Mouse (Mus musculus): ENCODE results near the gene Trim38.

Gene Trim38

DNA sequence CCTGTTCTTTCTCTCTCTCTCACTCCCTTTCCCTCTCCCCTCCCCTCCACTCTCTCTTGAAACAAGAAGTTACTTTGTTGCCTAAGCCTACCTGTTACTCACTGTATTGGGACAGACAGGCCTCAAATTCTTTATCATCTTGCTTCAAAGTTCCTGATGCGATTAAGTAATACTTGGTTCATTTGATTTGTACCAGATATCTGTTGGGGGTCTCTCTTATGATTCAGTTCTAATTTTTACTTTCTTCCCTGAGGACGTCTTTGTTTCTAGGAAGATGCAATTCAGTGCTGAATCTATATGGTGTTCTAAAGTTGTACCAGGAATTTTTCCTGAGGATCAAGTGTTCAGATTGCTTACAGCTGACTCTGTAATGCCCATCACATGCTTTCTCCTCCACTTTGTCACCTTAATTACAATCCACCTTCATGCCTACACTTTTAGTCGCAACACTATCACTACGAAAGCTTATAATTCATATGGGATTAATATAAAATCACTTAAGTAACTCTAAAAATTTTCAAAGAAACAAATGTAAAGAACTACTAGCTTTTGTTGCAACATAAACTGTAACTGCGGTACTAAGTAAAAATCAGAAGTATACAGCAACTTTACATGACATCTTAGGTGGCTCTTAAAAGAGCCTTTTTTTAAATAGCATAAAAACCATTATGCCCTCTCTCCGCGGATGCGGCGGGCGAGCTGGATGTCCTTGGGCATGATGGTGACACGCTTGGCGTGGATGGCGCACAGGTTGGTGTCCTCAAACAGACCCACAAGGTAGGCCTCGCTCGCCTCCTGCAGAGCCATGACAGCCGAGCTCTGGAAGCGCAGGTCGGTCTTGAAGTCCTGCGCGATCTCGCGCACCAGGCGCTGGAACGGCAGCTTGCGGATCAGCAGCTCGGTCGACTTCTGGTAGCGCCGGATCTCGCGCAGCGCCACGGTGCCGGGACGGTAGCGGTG is 25.0 kb upstream of the Trim38 start:
- in situ Hi-C loops (cut with MboI; ENCODE audit: unreplicated experiment in 2 of 2) = loop anchor here (5.0 to 10.0 kb wide), 3 partner anchors 190 to 1707 kb away; partner anchors contain the start of genes Hist1h1d (in 2 of the 2), Hist1h4f (in 2 of the 2), Hist1h2ah (in 1 of the 2) and Hist1h2bk (in 1 of the 2)

DNA sequence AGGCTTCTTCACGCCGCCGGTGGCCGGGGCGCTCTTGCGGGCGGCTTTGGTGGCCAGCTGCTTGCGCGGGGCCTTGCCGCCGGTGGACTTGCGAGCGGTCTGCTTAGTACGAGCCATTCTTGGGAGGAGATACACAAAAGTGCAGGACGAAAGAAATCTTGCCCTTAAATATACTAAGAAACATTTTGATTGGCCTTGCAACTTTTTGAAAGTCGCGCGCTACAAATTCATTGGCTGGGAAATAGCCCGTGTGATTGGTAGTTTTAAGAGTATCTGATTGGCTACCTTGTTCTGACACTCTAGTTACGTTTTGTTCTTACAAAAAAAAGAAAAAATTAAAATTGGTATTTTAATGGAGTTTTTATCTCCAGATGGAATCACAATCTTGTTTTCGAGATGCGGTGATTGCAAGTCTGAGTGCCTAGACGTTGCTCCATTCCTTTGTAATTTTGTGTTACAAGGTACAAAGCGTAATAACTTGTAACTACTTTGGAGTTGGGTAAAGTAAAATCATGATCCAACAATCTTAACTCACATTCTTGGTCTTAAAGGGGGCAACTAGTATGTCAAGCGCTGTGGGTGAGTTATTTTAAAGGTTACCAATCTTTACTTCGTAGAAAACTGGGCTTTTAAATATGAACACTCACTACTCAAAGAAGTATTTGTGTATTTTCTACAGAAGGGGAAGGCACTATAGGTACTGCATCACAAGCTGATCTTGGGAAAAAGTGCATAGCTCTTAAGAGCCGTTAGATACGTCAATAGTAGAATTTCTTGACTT is 24.1 kb upstream of the Trim38 start, which contains the start of gene Hist1h3c:
TSS of gene Hist1h3c (minus strand) at position 222 of the 781 bp plus-strand sequence.
- in situ Hi-C loops (cut with MboI; ENCODE audit: unreplicated experiment in 2 of 2) = loop anchor here in 1 of 2 experiments (10.0 kb wide), 1 partner anchor 191 kb away; the partner anchor contains the start of genes Hist1h1d and Hist1h4f

DNA sequence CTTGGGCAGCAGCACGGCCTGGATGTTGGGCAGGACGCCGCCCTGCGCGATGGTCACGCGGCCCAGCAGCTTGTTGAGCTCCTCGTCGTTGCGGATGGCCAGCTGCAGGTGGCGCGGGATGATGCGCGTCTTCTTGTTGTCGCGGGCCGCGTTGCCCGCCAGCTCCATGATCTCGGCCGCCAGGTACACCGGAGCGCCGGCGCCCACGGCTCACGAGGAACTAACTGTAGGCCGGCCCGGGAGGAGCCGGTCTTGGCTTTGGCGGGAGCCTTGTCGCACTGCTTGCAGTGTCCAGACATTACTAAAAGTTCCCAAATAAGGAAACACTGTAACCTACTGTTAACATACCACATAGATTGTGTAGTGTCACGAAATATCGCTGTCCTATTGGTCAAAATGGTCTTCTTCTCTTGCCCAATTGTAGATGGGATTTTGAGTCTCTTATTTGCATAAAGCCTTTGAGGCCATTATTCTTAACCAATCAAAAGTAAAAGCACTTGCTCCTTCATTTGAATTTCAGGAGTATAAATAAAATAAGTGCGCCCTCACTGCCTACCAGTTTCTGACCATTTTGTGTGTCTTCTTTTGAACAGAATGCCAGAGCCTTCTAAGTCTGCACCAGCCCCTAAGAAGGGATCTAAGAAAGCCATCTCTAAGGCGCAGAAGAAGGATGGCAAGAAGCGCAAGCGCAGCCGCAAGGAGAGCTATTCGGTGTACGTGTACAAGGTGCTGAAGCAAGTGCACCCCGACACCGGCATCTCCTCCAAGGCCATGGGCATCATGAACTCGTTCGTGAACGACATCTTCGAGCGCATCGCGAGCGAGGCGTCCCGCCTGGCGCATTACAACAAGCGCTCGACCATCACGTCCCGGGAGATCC is 23.3 kb upstream of the Trim38 start, which contains the start of gene Hist1h2bb:
TSS of gene Hist1h2bb (plus strand) at position 534 of the 880 bp plus-strand sequence.
- in situ Hi-C loops (cut with MboI; ENCODE audit: unreplicated experiment in 2 of 2) = loop anchor here in 1 of 2 experiments (10.0 kb wide), 1 partner anchor 192 kb away; the partner anchor contains the start of genes Hist1h1d and Hist1h4f

DNA sequence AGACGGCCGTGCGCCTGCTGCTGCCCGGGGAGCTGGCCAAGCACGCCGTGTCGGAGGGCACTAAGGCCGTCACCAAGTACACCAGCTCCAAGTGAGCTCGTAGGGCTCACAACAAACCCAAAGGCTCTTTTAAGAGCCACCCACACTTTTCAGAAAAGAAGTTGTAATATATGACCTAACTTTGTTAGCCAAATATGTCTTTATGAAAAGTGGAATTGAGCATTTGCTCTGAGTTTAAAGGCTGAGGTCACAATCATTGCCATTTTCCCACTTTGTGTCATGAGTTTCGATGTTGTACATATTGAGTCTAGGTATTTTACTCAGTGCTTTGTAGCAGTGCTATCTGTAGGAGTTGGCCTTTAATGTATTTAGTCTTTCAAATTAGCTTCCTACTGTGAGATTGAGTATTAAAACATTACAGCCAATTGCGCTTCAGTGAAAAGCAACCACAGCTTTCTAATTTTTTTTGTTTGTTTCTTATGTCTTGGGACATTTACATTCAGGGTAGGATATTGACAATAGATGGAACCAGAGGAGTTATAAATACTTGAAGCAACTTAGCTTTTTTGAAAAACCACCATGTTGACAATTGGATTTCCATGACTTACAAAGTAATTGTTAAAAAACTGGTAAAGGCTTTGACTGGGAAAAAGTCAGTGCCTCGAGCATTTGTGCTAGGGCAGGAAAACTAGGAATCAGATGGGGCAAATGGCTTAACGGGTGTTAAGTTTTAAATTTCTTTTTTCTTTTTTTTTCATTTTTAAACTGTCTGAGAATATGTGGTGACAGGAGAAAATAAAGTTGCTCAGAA is 22.4 kb upstream of the Trim38 start:
- in situ Hi-C loops (cut with MboI; ENCODE audit: unreplicated experiment in 2 of 2) = loop anchor here in 1 of 2 experiments (10.0 kb wide), 1 partner anchor 192 kb away; the partner anchor contains the start of genes Hist1h1d and Hist1h4f

DNA sequence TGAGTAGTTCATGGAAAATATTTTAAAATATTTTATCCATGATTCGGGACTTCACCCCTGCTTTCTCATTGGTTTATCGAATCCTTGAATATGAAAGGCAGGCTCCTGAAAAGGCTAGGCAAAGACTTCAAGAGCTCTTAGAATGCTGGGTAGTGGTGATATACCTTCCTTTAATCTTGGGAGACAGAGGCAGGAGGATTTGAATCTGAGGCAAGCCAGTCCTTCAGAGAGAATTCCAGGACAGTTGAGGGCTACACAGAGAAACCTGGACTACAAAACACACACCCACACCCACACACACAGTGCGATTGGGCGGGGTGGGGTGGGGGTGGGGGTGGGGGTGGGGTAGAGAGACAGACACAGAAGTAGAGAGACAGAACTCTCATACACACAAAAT is 21.8 kb upstream of the Trim38 start:
- in situ Hi-C loops (cut with MboI; ENCODE audit: unreplicated experiment in 2 of 2) = loop anchor here in 1 of 2 experiments (10.0 kb wide), 1 partner anchor 193 kb away; the partner anchor contains the start of genes Hist1h1d and Hist1h4f

DNA sequence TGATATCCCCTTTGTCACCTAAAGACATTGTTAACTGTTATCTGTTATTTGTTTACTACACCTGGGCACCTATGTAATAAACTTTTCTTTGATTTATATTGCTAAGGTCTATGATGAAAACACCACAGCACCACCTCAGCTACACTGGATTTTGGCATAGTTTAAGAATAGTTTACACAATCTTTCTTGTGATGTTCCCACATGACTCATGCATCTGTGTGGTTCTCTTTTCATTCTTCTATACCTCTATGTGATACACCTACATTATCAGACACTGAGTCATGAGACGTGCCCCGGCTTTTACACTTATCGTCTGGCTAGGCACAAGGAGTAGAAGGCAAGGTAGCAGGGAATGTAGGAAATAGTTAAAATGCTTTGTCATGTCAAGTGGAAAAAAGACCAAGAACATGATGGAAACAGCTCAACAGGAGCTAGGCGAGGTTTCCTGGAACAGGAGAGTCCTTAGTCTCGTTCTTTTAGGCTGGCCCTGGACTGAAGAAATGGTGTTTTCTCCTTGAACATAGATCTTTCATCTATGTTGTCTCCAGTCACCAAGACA is 20.1 kb upstream of the Trim38 start:
- in situ Hi-C loops (cut with MboI; ENCODE audit: unreplicated experiment in 2 of 2) = loop anchor here in 1 of 2 experiments (10.0 to 25.0 kb wide), 3 partner anchors 195 to 1962 kb away; partner anchors contain the start of genes Hist1h1b, Hist1h1d, Hist1h2ag and Hist1h2ah

DNA sequence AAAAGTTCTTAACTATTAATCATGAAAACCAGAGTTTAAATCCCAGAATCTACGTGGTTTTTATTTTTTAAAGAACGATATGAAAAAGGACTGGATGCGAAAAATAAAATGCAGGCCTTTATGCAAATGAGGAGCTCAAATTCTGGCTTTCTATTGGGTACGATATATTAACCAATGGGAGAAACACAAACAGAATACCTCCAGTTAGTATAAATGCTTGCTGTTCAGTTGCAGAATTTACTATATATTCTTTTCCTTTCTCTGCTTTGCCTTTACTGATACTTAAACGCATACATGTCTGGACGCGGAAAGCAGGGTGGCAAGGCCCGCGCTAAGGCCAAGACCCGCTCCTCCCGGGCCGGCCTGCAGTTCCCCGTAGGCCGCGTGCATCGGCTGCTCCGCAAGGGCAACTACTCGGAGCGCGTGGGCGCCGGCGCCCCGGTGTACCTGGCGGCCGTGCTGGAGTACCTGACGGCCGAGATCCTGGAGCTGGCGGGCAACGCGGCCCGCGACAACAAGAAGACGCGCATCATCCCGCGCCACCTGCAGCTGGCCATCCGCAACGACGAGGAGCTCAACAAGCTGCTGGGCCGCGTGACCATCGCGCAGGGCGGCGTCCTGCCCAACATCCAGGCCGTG is 18.8 kb upstream of the Trim38 start, which contains the start of gene Hist1h2ab:
TSS of gene Hist1h2ab (plus strand) at position 288 of the 639 bp plus-strand sequence.
- in situ Hi-C loops (cut with MboI; ENCODE audit: unreplicated experiment in 2 of 2) = loop anchor here in 1 of 2 experiments (25.0 kb wide), 2 partner anchors 1714 to 1964 kb away; partner anchors contain the start of genes Hist1h1b, Hist1h2ag, Hist1h2ah and Hist1h2an

DNA sequence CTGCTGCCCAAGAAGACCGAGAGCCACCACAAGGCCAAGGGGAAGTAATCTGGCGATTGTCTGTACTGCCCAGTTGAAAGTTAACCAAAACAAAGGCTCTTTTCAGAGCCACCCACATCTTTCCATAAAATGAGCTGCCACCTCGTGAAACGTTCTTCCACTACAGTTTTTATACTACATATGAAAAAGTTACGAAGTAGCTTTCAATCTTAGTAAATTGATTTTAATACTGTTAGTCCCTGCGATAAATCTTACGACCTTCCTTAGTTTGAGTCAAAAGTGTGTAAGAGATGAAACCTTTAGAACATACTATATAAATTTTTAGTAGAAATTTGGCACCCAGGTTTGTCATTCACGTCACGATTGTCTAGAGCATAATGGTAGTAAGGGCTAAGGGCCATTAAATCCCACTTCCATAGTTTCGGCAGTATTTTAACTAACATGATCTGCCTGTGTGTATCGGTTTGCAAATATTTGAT is 18.2 kb upstream of the Trim38 start:
- in situ Hi-C loops (cut with MboI; ENCODE audit: unreplicated experiment in 2 of 2) = loop anchor here in 1 of 2 experiments (25.0 kb wide), 2 partner anchors 1714 to 1964 kb away; partner anchors contain the start of genes Hist1h1b, Hist1h2ag, Hist1h2ah and Hist1h2an

DNA sequence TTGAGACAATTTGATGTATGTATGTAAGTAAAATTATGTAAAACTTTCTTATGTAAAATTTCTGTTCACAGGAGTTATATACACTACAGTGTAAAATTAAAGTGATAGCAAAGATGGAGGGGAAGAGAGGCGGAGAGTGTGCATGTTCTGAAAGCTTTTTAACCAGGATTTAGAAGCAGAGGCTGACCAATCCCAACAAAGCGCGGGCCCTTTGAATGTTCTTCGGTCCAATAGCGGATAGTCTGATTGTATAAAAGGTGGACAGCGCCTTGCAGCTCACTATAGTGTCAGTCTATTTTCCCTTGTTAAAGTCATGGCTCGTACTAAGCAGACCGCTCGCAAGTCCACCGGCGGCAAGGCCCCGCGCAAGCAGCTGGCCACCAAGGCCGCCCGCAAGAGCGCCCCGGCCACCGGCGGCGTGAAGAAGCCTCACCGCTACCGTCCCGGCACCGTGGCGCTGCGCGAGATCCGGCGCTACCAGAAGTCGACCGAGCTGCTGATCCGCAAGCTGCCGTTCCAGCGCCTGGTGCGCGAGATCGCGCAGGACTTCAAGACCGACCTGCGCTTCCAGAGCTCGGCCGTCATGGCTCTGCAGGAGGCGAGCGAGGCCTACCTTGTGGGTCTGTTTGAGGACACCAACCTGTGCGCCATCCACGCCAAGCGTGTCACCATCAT is 17.5 kb upstream of the Trim38 start, which contains the start of gene Hist1h3b:
TSS of gene Hist1h3b (plus strand) at position 201 of the 675 bp plus-strand sequence.
- in situ Hi-C loops (cut with MboI; ENCODE audit: unreplicated experiment in 2 of 2) = loop anchor here in 1 of 2 experiments (25.0 kb wide), 2 partner anchors 1715 to 1965 kb away; partner anchors contain the start of genes Hist1h1b, Hist1h2ag, Hist1h2ah and Hist1h2an

DNA sequence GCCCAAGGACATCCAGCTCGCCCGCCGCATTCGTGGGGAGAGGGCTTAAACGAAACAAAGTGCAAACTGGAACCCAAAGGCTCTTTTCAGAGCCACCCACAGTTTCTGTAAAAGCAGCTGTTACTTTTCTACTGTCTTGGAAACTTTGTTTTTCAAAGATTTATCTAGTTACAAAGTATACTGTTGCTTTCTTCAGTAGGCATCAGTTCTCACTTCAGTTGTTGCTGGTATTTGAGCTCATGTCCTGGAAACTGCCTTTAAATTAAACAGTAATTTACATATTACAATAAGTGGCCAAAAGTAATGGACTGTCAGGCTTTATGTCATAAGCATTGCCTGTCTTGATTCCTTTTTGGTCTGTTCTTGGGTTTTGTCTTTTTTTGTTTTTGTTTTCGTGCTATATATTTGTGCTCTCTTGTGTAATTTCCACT is 17.0 kb upstream of the Trim38 start:
- in situ Hi-C loops (cut with MboI; ENCODE audit: unreplicated experiment in 2 of 2) = loop anchor here in 1 of 2 experiments (25.0 kb wide), 2 partner anchors 1715 to 1965 kb away; partner anchors contain the start of genes Hist1h1b, Hist1h2ag, Hist1h2ah and Hist1h2an

DNA sequence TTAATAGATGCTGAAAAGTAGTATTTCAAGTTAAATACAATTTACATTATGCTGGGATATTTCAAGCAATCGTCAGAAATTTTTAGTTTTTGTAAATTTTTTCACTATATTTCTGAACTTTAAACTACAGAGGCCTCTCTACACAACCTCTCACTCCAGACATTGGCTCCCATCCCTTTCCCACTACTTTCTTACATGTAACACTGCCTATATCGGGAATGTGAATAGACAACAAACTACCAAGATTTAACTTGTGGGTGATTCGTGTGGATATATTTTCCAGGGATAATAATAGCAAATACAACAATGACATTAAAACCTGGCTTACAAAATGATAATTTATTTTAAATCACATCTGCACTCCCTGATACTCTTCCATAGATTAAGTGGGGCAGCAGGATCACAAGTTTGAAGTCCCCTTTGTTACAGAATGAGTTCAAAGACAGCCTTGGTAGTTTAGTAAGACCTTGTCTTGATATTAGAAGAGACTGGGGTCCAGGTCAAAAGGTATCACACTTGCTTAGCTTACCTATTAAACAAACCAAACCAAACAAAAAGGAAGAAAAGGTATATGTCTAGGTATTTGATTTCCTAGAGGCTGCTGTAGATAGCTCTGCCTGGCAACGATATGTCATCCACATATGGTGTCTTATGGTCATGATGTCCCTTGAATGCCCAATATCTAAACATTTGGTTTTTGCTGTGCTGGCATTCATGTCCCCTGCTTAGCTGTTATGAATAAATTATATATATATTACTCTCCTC is 16.2 kb upstream of the Trim38 start:
- in situ Hi-C loops (cut with MboI; ENCODE audit: unreplicated experiment in 2 of 2) = loop anchor here in 1 of 2 experiments (25.0 kb wide), 2 partner anchors 1716 to 1966 kb away; partner anchors contain the start of genes Hist1h1b, Hist1h2ag, Hist1h2ah and Hist1h2an

DNA sequence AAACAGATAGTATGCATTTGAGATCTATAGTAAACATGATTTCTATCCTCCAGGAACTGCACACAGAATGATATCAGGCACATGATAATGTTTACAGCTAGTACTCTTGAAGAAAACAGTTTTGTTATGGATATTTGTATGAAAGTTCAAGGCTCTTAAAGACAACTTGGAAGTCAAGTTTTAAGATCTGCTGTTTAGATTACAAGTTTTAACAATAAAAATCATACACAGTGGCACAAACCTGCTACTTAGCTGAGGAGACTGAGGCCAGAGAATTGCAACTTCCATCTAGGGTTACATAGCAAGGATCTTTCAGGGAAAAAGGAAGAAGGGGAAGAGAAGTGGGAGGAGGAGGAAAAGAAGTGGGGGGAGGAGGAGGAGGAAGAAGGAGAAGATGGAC is 14.7 kb upstream of the Trim38 start:
- in situ Hi-C loops (cut with MboI; ENCODE audit: unreplicated experiment in 2 of 2) = loop anchor here in 1 of 2 experiments (25.0 kb wide), 2 partner anchors 1718 to 1968 kb away; partner anchors contain the start of genes Hist1h1b, Hist1h2ag, Hist1h2ah and Hist1h2an

DNA sequence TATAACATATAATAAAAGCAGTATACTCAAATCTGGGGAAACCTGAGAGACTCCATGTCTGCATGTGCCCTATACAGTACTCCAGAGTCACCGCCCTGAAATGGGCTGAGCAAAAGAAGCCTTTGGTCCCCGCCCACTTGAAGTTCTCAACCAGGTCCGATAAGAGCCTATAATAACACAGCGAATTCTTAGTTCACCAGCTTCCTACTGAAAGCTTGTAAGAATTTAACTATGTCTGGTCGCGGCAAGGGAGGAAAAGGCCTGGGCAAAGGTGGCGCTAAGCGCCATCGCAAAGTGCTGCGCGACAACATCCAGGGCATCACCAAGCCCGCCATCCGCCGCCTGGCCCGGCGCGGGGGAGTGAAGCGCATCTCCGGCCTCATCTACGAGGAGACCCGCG is 12.9 kb upstream of the Trim38 start, which contains the start of gene Hist1h4b:
TSS of gene Hist1h4b (plus strand) at position 224 of the 400 bp plus-strand sequence.
- in situ Hi-C loops (cut with MboI; ENCODE audit: unreplicated experiment in 2 of 2) = loop anchor here in 1 of 2 experiments (25.0 kb wide), 2 partner anchors 1719 to 1969 kb away; partner anchors contain the start of genes Hist1h1b, Hist1h2ag, Hist1h2ah and Hist1h2an

DNA sequence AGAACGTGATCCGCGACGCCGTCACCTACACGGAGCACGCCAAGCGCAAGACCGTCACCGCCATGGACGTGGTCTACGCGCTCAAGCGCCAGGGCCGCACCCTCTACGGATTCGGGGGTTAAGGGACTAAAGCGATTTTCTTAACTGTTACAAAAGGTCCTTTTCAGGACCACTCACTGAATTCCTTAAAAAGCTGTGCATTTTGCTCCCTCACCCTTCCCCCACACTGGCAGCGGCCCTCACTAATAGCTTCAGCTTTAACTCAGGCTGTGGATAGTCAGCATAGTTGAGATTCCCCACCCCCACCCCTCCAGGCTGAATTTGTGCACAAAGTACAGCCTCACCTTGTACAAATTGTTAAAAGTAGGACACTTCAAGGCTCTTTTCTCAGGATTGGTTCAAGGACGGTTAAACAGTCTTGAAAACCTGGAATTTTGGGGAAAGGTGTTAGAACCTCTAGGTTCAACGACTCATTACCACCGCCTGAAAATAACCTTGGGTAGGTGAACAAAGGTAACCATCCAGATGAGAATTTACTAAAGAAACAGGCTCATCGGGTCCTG is 12.4 kb upstream of the Trim38 start:
- in situ Hi-C loops (cut with MboI; ENCODE audit: unreplicated experiment in 2 of 2) = loop anchor here in 1 of 2 experiments (25.0 kb wide), 2 partner anchors 1720 to 1970 kb away; partner anchors contain the start of genes Hist1h1b, Hist1h2ag, Hist1h2ah and Hist1h2an

Data from v-Abl transformed pro-B cells (cell line).